Mouse (Mus musculus): ENCODE measurements around the gene Zpbp. TPM values are rescaled to one million over a fixed set of nuclear protein-coding genes. Genes with fewer than 3 reads are reported as not detected.

Gene Zpbp
- polyA plus RNA-seq, 2 experiments: 0.26 to 0.61 TPM

DNA sequence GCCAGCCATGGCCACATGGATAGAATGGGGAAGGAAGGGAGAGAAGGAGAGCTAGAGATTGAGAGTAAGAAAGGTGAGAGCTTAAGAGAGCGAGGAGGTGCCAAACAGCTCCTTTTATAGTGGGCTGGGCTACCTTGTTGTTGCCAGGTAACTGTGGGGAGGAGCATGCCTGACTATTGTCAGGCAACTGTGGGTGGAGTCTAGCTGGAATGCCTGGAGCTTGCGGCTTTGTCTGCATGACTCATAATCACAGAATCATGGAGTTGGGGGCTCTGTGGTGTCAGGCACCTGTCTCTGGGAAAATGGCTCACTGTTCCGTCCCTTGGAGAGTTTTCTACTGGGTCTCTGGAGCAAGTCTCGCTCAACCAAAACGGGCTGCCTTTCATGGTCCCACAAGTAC lies 29.8 kb upstream of the Zpbp start:
- Histone ChIP-seq H3K9ac (ENCODE audit: low read depth, low read length, severe bottlenecking) (no peak overlapping the region), H3K27me3 (ENCODE audit: control insufficient read depth, insufficient read depth, low read length) (no peaks in the 10 kb centered on the region), H3K4me2 (replicated peaks; ENCODE audit: low read depth, low read length, severe bottlenecking) (no peak overlapping the region), H3K36me3 (ENCODE audit: control insufficient read depth, insufficient read depth, low read length) (no peaks in the 10 kb centered on the region), H3K27ac (replicated peaks; ENCODE audit: low read depth, low read length) (no peak overlapping the region), H3K4me3 (replicated peaks; ENCODE audit: low read length) (no peak overlapping the region), H3K4me1 (ENCODE audit: control insufficient read depth, insufficient read depth, low read length) (no peaks in the 10 kb centered on the region), H3K9me3 (ENCODE audit: control insufficient read depth, low read length) (no peaks in the 10 kb centered on the region)
- DNase-seq (ENCODE audit: low spot score) (no peak), ATAC-seq (ENCODE audit: low FRiP score, low read depth) (no peak)
- TF ChIP-seq POLR2A (IDR thresholded peaks at IDR 0.05; ENCODE audit: borderline replicate concordance, extremely low read depth, insufficient read depth, insufficient read length): no peak
- WGBS: 69% methylated on average over 5 of the region's 5 CpGs

DNA sequence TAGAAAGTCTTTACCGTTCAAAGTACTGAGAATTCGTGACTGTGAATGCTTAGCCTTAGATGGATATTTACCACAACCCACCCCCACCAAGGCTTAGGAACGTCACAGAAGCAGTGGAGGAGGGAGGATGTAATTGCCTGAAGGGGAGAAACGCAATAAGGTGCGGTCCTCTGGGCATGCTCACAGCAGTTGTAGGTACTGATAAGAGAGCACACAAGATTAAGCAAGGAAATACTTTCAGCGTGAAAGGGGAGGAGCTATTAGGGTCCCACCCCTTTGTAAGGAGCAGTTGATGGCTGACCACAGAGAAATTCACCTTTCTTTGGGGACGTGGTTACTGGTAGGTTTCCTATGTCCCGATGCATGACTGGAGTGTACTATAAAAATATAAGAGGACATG lies 22.2 kb upstream of the Zpbp start:
- no peaks in the 10 kb centered on the region for H3K36me3 ChIP-seq (ENCODE audit: control insufficient read depth, insufficient read depth, low read length)
- no peaks in the 10 kb centered on the region for H3K4me1 ChIP-seq (ENCODE audit: control insufficient read depth, insufficient read depth, low read length)
- H3K9me3 ChIP-seq (ENCODE audit: control insufficient read depth, low read length): no peaks in the 10 kb centered on the region
- 47% methylated on average over 8 of the region's 8 CpGs for whole genome bisulfite sequencing
- H3K4me2 ChIP-seq (replicated peaks; ENCODE audit: low read depth, low read length, severe bottlenecking): no peak overlapping the region
- DNase-seq (ENCODE audit: low spot score) (no peak), ATAC-seq (ENCODE audit: low FRiP score, low read depth) (no peak)
- no peak overlapping the region for H3K9ac ChIP-seq (ENCODE audit: low read depth, low read length, severe bottlenecking)
- H3K27me3 ChIP-seq (ENCODE audit: control insufficient read depth, insufficient read depth, low read length): no peaks in the 10 kb centered on the region
- no peak overlapping the region for H3K27ac ChIP-seq (replicated peaks; ENCODE audit: low read depth, low read length)
- no peak for TF ChIP-seq POLR2A (IDR thresholded peaks at IDR 0.05; ENCODE audit: borderline replicate concordance, extremely low read depth, insufficient read depth, insufficient read length)
- no peak overlapping the region for H3K4me3 ChIP-seq (replicated peaks; ENCODE audit: low read length)

DNA sequence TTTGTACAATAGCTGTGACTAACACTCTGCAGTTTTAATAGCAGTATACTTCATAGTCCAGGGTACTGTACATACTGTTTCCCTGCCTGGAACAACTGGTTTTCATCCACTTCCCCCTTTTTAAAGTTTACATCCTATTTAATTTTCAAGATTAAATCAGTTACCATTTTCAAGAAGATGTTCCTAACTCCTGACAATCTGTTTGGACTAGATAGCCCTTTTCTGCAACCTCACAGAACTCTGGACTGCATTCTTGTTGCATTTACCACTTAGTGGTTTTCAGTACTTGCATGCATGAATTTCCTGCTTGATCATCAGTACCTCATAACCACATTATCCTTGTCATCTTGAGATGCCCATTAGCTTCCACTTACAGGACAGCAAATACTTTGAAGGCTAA lies 6.7 kb upstream of the Zpbp start:
- Histone ChIP-seq H3K9ac (ENCODE audit: low read depth, low read length, severe bottlenecking) (no peak overlapping the region), H3K4me1 (ENCODE audit: control insufficient read depth, insufficient read depth, low read length) (no peaks in the 10 kb centered on the region), H3K4me3 (replicated peaks; ENCODE audit: low read length) (no peak overlapping the region), H3K4me2 (replicated peaks; ENCODE audit: low read depth, low read length, severe bottlenecking) (no peak overlapping the region), H3K9me3 (ENCODE audit: control insufficient read depth, low read length) (no peaks in the 10 kb centered on the region), H3K27ac (replicated peaks; ENCODE audit: low read depth, low read length) (no peak overlapping the region), H3K36me3 (ENCODE audit: control insufficient read depth, insufficient read depth, low read length) (no peaks in the 10 kb centered on the region), H3K27me3 (ENCODE audit: control insufficient read depth, insufficient read depth, low read length) (no peaks in the 10 kb centered on the region)
- DNase-seq (ENCODE audit: low spot score) (no peak), ATAC-seq (ENCODE audit: low FRiP score, low read depth) (no peak)
- TF ChIP-seq POLR2A (IDR thresholded peaks at IDR 0.05; ENCODE audit: borderline replicate concordance, extremely low read depth, insufficient read depth, insufficient read length): no peak

DNA sequence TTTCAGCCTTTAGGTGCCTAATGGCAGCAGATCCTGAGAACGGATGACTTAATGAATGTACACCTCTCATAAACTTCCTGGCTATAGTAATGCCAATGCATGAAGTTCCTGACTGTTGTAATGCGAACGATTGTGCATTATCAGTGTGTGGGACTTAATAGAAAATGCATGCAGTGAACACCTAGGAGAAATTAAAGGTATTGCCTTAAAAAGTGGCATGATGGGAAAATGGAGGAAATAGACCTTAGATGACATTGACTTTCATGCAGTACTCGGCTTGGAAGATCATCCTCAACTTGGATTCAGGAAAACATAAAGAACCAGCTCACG lies 318 bp upstream of the Zpbp start:
- Histone ChIP-seq H3K36me3 (ENCODE audit: control insufficient read depth, insufficient read depth, low read length) (no peaks in the 10 kb centered on the region), H3K9ac (ENCODE audit: low read depth, low read length, severe bottlenecking) (peak overlapping the region; percentile 70), H3K27ac (replicated peaks; ENCODE audit: low read depth, low read length) (0 out of 2 replicates have a peak overlapping the region, but pooled peaks have one; percentile 76), H3K4me1 (ENCODE audit: control insufficient read depth, insufficient read depth, low read length) (peaks cover 3% of the 10 kb centered on the region; the same call in 1 of the 2 replicates), H3K4me3 (replicated peaks; ENCODE audit: low read length) (peak overlapping the region; percentile 57), H3K9me3 (ENCODE audit: control insufficient read depth, low read length) (no peaks in the 10 kb centered on the region), H3K27me3 (ENCODE audit: control insufficient read depth, insufficient read depth, low read length) (no peaks in the 10 kb centered on the region), H3K4me2 (replicated peaks; ENCODE audit: low read depth, low read length, severe bottlenecking) (peak overlapping the region; percentile 64)
- WGBS: 82% methylated on average over 5 of the region's 5 CpGs
- no peak for TF ChIP-seq POLR2A (IDR thresholded peaks at IDR 0.05; ENCODE audit: borderline replicate concordance, extremely low read depth, insufficient read depth, insufficient read length)
- DNase-seq (ENCODE audit: low spot score) (no peak), ATAC-seq (ENCODE audit: low FRiP score, low read depth) (no peak)

DNA sequence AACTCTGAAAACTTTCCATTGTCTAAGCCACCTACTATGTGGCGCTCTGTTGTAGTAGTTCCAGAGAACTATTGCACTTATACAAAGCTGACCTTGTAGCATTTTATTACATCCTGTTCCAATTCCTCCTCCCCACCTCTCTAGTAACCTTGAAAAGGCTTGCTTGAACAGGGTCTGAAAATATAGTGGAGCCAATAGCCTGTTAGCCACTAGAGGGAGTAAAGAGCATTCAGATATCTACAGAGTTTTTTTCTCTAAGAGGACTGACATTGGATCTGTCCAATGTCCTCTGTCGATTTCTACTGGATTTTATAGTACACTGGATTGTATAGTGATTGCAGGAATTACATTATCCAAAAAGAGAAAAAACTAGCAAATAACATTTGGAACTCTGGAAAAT lies 7.2 kb downstream of the Zpbp start:
- ATAC-seq (ENCODE audit: low FRiP score, low read depth): no peak
- Histone ChIP-seq H3K9ac (ENCODE audit: low read depth, low read length, severe bottlenecking) (no peak overlapping the region), H3K4me1 (ENCODE audit: control insufficient read depth, insufficient read depth, low read length) (no peaks in the 10 kb centered on the region), H3K9me3 (ENCODE audit: control insufficient read depth, low read length) (no peaks in the 10 kb centered on the region), H3K27ac (replicated peaks; ENCODE audit: low read depth, low read length) (no peak overlapping the region), H3K4me3 (replicated peaks; ENCODE audit: low read length) (no peak overlapping the region), H3K4me2 (replicated peaks; ENCODE audit: low read depth, low read length, severe bottlenecking) (no peak overlapping the region), H3K27me3 (ENCODE audit: control insufficient read depth, insufficient read depth, low read length) (no peaks in the 10 kb centered on the region), H3K36me3 (ENCODE audit: control insufficient read depth, insufficient read depth, low read length) (no peaks in the 10 kb centered on the region)
- WGBS: 29% methylated on average over 2 of the region's 2 CpGs
- peak; percentile 21 for DNase-seq (ENCODE audit: low spot score)
- no peak for TF ChIP-seq POLR2A (IDR thresholded peaks at IDR 0.05; ENCODE audit: borderline replicate concordance, extremely low read depth, insufficient read depth, insufficient read length)

DNA sequence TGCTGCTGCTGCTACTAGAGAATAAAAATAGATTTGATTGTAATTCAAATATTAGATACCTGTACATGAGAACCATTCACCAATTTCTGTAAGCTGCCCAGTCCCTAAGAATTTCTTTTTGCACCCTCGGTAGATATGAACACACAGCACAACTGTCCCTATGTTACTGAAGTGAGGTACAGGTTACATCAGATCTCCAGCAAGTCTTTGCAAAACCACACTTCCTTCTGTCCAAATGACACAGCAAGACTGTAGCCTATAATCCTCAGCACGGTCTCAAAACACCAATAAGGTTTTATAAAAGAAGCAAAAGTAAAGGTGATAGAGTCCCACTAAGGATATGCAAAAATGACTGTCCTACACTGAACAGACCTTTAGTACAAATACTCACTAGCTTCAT lies 44.9 kb downstream of the Zpbp start:
- no peak overlapping the region for H3K4me2 ChIP-seq (replicated peaks; ENCODE audit: low read depth, low read length, severe bottlenecking)
- no peaks in the 10 kb centered on the region for H3K4me1 ChIP-seq (ENCODE audit: control insufficient read depth, insufficient read depth, low read length)
- H3K27me3 ChIP-seq (ENCODE audit: control insufficient read depth, insufficient read depth, low read length): no peaks in the 10 kb centered on the region
- no peak for ATAC-seq (ENCODE audit: low FRiP score, low read depth)
- no peaks in the 10 kb centered on the region for H3K9me3 ChIP-seq (ENCODE audit: control insufficient read depth, low read length)
- no peak overlapping the region for H3K9ac ChIP-seq (ENCODE audit: low read depth, low read length, severe bottlenecking)
- no peak for DNase-seq (ENCODE audit: low spot score)
- H3K36me3 ChIP-seq (ENCODE audit: control insufficient read depth, insufficient read depth, low read length): no peaks in the 10 kb centered on the region
- no peak overlapping the region for H3K4me3 ChIP-seq (replicated peaks; ENCODE audit: low read length)
- WGBS: 80% methylated on average over 2 of the region's 2 CpGs
- H3K27ac ChIP-seq (replicated peaks; ENCODE audit: low read depth, low read length): no peak overlapping the region
- TF ChIP-seq POLR2A (IDR thresholded peaks at IDR 0.05; ENCODE audit: borderline replicate concordance, extremely low read depth, insufficient read depth, insufficient read length): no peak

All from limb, embryonic 14.5 days (tissue).